Mouse (Mus musculus) ES-E14 (cell line): Measurements from ENCODE around the gene Faap20.

Experiments
- HCFC1 ChIP-seq: IDR thresholded peaks from 2 replicates; pipeline ENCODE4 v1.6.1; 2012; ENCODE audit warnings: low read length, inconsistent platforms, borderline replicate concordance; ENCODE audit not compliant: insufficient read depth
- ZNF384 ChIP-seq: IDR thresholded peaks from 2 replicates; pipeline ENCODE4 v1.6.1; 2012; ENCODE audit warnings: low read depth, low read length, inconsistent platforms

DNA sequence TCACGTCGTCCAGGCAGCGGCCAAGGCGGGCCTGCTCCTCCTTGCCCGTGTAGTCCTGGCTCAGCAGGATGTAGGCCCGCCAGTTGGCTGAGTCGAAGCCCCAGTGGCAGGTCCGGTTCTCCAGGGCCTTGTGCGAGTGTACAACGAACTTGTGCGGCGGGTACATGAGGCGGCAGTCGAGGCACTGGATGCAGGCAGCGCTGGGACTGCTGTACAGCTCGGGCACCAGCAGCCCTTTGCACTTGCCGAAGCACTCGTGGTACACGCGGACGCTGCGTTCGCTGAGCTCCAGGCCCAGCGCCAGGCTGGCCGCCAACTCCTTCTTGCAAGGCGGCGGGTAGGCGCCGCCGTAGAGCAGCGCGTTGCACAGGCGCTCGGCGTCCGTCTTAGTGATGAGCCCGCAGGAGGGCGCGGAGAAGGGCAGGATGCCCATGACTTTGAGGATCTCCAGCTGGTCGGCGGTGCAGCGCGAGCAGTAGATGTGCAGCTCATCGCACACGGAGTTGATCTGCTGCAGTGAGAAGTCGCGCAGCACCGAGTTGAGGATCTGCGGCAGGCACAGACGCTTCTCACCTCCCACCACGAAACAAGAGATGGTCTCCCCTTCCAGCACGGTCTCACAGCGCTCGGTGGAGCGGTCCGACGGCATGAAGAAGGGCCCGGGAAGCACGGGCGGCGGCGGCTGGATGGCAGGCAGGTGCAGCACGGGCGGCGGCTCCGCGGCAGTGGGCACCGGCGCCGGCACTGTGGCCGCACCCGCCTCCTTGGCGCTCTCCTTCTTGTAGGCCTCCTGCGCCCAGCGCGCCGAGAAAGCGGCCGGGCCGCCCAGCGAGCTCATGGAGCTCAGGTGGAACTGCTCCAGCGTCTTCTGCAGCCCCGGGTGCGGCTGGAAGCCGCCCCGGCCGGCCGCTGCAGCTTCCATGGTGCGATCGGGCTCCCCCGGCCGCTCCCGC, 27.7 kb upstream of the Faap20 start:
- no peak for TF ChIP-seq ZNF384
- no peak for TF ChIP-seq HCFC1
